Mouse (Mus musculus) embryonic facial prominence, embryonic 13.5 days (tissue): ENCODE data around the gene Cap2. TPM values are rescaled to one million over a fixed set of nuclear protein-coding genes. Genes with fewer than 3 reads are reported as not detected.

Source experiments
- ATAC-seq: fragments of 200-750 bp; cut with Nextera tagmentation; 2 replicates; pipeline ENCODE4 v1.8.0; 2017; ENCODE audit warnings: low read depth; ENCODE audit not compliant: insufficient number of reproducible peaks, insufficient read depth, low FRiP score, low TSS enrichment
- H3K27ac ChIP-seq: fragments of 300-500 bp; sonication (generic); 2 replicates; pipeline ENCODE4 v1.5.1; 2015; ENCODE audit warnings: moderate library complexity, mild to moderate bottlenecking, inconsistent platforms
- H3K27me3 ChIP-seq: fragments of 300-500 bp; sonication (generic); 2 replicates; pipeline ENCODE4 v1.6.1; 2015; ENCODE audit warnings: mild to moderate bottlenecking, inconsistent platforms
- H3K36me3 ChIP-seq: fragments of 300-500 bp; sonication (generic); 2 replicates; pipeline ENCODE4 v1.6.1; 2015; ENCODE audit warnings: mild to moderate bottlenecking, inconsistent platforms
- H3K4me1 ChIP-seq: fragments of 300-500 bp; sonication (generic); 2 replicates; pipeline ENCODE4 v1.6.1; 2015; ENCODE audit warnings: inconsistent platforms
- H3K4me2 ChIP-seq: fragments of 300-500 bp; sonication (generic); 2 replicates; pipeline ENCODE4 v1.6.1; 2015; ENCODE audit warnings: moderate library complexity, mild to moderate bottlenecking, inconsistent platforms
- H3K4me3 ChIP-seq: fragments of 300-500 bp; sonication (generic); 2 replicates; pipeline ENCODE4 v1.5.1; 2015; ENCODE audit warnings: mild to moderate bottlenecking, inconsistent platforms
- H3K9ac ChIP-seq: fragments of 300-500 bp; sonication (generic); 2 replicates; pipeline ENCODE4 v1.6.1; 2015; ENCODE audit warnings: mild to moderate bottlenecking, inconsistent platforms
- H3K9me3 ChIP-seq: fragments of 300-500 bp; sonication (generic); 2 replicates; pipeline ENCODE4 v1.6.1; 2016; ENCODE audit warnings: inconsistent platforms
- WGBS: fragments of 180-500 bp; shearing (Covaris S2); methylation state at CpG from one replicate; pipeline ENCODE4 v1.1.7; 2015; ENCODE audit warnings: mixed read lengths; 5-methylcytosine and 5-hydroxymethylcytosine counted together
- polyA plus RNA-seq: library from polyadenylated mRNA; unstranded; fragments of >200 nt; fragmentation: Nextera tagmentation; extraction: Ambion mirVana; gene quantifications from 2 replicates; pipeline ENCODE4 v1.2.1, GENCODE M21; 2015

The Cap2 gene
- polyA plus RNA-seq, 1 experiment from 2014 or later: 5.5 TPM

- no peaks in the 10 kb centered on the region for H3K27me3 ChIP-seq
- no peak overlapping the region for H3K4me2 ChIP-seq
- no peak overlapping the region for H3K27ac ChIP-seq
- H3K4me1 ChIP-seq: no peaks in the 10 kb centered on the region
- H3K9me3 ChIP-seq: peaks cover 4% of the 10 kb centered on the region; the same call in 1 of the 2 replicates
- 80% methylated on average over 4 of the region's 4 CpGs for WGBS
- no peak for ATAC-seq
- H3K4me3 ChIP-seq: no peak overlapping the region
- H3K9ac ChIP-seq: no peak overlapping the region
- no peaks in the 10 kb centered on the region for H3K36me3 ChIP-seq
Measured at GRCm38 (mm10) chr13:46508823-46509222, 7.2 kb downstream of the Cap2 start.

GRCm38 (mm10) chr13:46510460-46510859 is 8.8 kb downstream of the Cap2 start:
- H3K4me2 ChIP-seq: no peak overlapping the region
- no peaks in the 10 kb centered on the region for H3K4me1 ChIP-seq
- H3K36me3 ChIP-seq: no peaks in the 10 kb centered on the region
- no peaks in the 10 kb centered on the region for H3K27me3 ChIP-seq
- ATAC-seq: no peak
- no peak overlapping the region for H3K4me3 ChIP-seq
- peaks cover 4% of the 10 kb centered on the region; the same call in 1 of the 2 replicates for H3K9me3 ChIP-seq
- no peak overlapping the region for H3K9ac ChIP-seq
- H3K27ac ChIP-seq: no peak overlapping the region
- 91% methylated on average over 7 of the region's 7 CpGs for WGBS

GRCm38 (mm10) chr13:46514484-46514883 is 12.8 kb downstream of the Cap2 start:
- 92% methylated on average over 10 of the region's 10 CpGs for WGBS
- Histone ChIP-seq H3K27ac (no peak overlapping the region), H3K4me1 (no peaks in the 10 kb centered on the region), H3K27me3 (no peaks in the 10 kb centered on the region), H3K9ac (no peak overlapping the region), H3K4me3 (no peak overlapping the region), H3K4me2 (no peak overlapping the region), H3K9me3 (peaks cover 4% of the 10 kb centered on the region; the same call in 1 of the 2 replicates), H3K36me3 (no peaks in the 10 kb centered on the region)
- no peak for ATAC-seq

- Histone ChIP-seq H3K4me3 (no peak overlapping the region), H3K9me3 (peaks cover 4% of the 10 kb centered on the region; the same call in 1 of the 2 replicates), H3K27ac (no peak overlapping the region), H3K4me2 (no peak overlapping the region), H3K36me3 (no peaks in the 10 kb centered on the region), H3K9ac (no peak overlapping the region), H3K27me3 (no peaks in the 10 kb centered on the region), H3K4me1 (no peaks in the 10 kb centered on the region)
- no peak for ATAC-seq
- 79% methylated on average over 9 of the region's 9 CpGs for WGBS
Measured at GRCm38 (mm10) chr13:46515120-46515523, 13.5 kb downstream of the Cap2 start.

- H3K27ac ChIP-seq: no peak overlapping the region
- H3K9ac ChIP-seq: no peak overlapping the region
- H3K9me3 ChIP-seq: peaks cover 4% of the 10 kb centered on the region; the same call in 1 of the 2 replicates
- H3K4me3 ChIP-seq: no peak overlapping the region
- no peaks in the 10 kb centered on the region for H3K4me1 ChIP-seq
- 89% methylated on average over 10 of the region's 10 CpGs for WGBS
- no peaks in the 10 kb centered on the region for H3K36me3 ChIP-seq
- no peaks in the 10 kb centered on the region for H3K27me3 ChIP-seq
- no peak for ATAC-seq
- no peak overlapping the region for H3K4me2 ChIP-seq
Measured at GRCm38 (mm10) chr13:46515524-46515923, 13.9 kb downstream of the Cap2 start.

GRCm38 (mm10) chr13:46516183-46516582 is 14.5 kb downstream of the Cap2 start:
- WGBS: 75% methylated on average over 7 of the region's 7 CpGs
- peaks cover 4% of the 10 kb centered on the region; the same call in 1 of the 2 replicates for H3K9me3 ChIP-seq
- no peak overlapping the region for H3K4me2 ChIP-seq
- H3K27ac ChIP-seq: no peak overlapping the region
- no peak overlapping the region for H3K4me3 ChIP-seq
- no peaks in the 10 kb centered on the region for H3K36me3 ChIP-seq
- ATAC-seq: no peak
- no peaks in the 10 kb centered on the region for H3K27me3 ChIP-seq
- H3K4me1 ChIP-seq: no peaks in the 10 kb centered on the region
- no peak overlapping the region for H3K9ac ChIP-seq

GRCm38 (mm10) chr13:46517211-46517685 is 15.6 kb downstream of the Cap2 start:
- 72% methylated on average over 4 of the region's 4 CpGs for WGBS
- Histone ChIP-seq H3K27me3 (no peaks in the 10 kb centered on the region), H3K4me1 (no peaks in the 10 kb centered on the region), H3K9me3 (no peaks in the 10 kb centered on the region), H3K9ac (no peak overlapping the region), H3K4me3 (no peak overlapping the region), H3K36me3 (no peaks in the 10 kb centered on the region), H3K4me2 (no peak overlapping the region), H3K27ac (no peak overlapping the region)
- no peak for ATAC-seq

GRCm38 (mm10) chr13:46521482-46521881 is 19.8 kb downstream of the Cap2 start:
- ATAC-seq: no peak
- 100% methylated on average over 1 of the region's 1 CpGs for WGBS
- peaks cover 14% of the 10 kb centered on the region for H3K4me1 ChIP-seq
- no peaks in the 10 kb centered on the region for H3K9me3 ChIP-seq
- H3K4me2 ChIP-seq: no peak overlapping the region
- no peaks in the 10 kb centered on the region for H3K36me3 ChIP-seq
- H3K4me3 ChIP-seq: no peak overlapping the region
- no peaks in the 10 kb centered on the region for H3K27me3 ChIP-seq
- H3K9ac ChIP-seq: no peak overlapping the region
- no peak overlapping the region for H3K27ac ChIP-seq

GRCm38 (mm10) chr13:46522798-46523197 is 21.1 kb downstream of the Cap2 start:
- H3K27ac ChIP-seq: no peak overlapping the region
- no peak for ATAC-seq
- H3K4me2 ChIP-seq: no peak overlapping the region
- no peaks in the 10 kb centered on the region for H3K27me3 ChIP-seq
- 46% methylated on average over 4 of the region's 4 CpGs for WGBS
- no peak overlapping the region for H3K9ac ChIP-seq
- no peaks in the 10 kb centered on the region for H3K9me3 ChIP-seq
- H3K4me3 ChIP-seq: no peak overlapping the region
- H3K4me1 ChIP-seq: peaks cover 14% of the 10 kb centered on the region
- no peaks in the 10 kb centered on the region for H3K36me3 ChIP-seq

- Histone ChIP-seq H3K4me1 (peaks cover 14% of the 10 kb centered on the region), H3K9me3 (no peaks in the 10 kb centered on the region), H3K27ac (no peak overlapping the region), H3K4me3 (no peak overlapping the region), H3K36me3 (no peaks in the 10 kb centered on the region), H3K4me2 (no peak overlapping the region), H3K27me3 (no peaks in the 10 kb centered on the region), H3K9ac (no peak overlapping the region)
- ATAC-seq: no peak
- 67% methylated on average over 5 of the region's 5 CpGs for WGBS
Measured at GRCm38 (mm10) chr13:46523235-46523634, 21.6 kb downstream of the Cap2 start.

GRCm38 (mm10) chr13:46523712-46524111 is 22.1 kb downstream of the Cap2 start:
- Histone ChIP-seq H3K9me3 (no peaks in the 10 kb centered on the region), H3K4me3 (no peak overlapping the region), H3K4me2 (no peak overlapping the region), H3K9ac (no peak overlapping the region), H3K36me3 (no peaks in the 10 kb centered on the region), H3K4me1 (peaks cover 14% of the 10 kb centered on the region), H3K27me3 (no peaks in the 10 kb centered on the region), H3K27ac (no peak overlapping the region)
- 53% methylated on average over 12 of the region's 12 CpGs for WGBS
- ATAC-seq: no peak

- no peak overlapping the region for H3K4me3 ChIP-seq
- H3K27me3 ChIP-seq: no peaks in the 10 kb centered on the region
- H3K27ac ChIP-seq: no peak overlapping the region
- WGBS: 73% methylated on average over 18 of the region's 18 CpGs
- H3K36me3 ChIP-seq: no peaks in the 10 kb centered on the region
- peaks cover 14% of the 10 kb centered on the region for H3K4me1 ChIP-seq
- no peak for ATAC-seq
- H3K4me2 ChIP-seq: no peak overlapping the region
- no peaks in the 10 kb centered on the region for H3K9me3 ChIP-seq
- no peak overlapping the region for H3K9ac ChIP-seq
Measured at GRCm38 (mm10) chr13:46525295-46526255, 23.9 kb downstream of the Cap2 start.
